Mouse (Mus musculus) intestine, postnatal 0 days (tissue): ENCODE data around the gene Tspan9. TPM values are rescaled to one million over a fixed set of nuclear protein-coding genes. Genes with fewer than 3 reads are reported as not detected.

Experiments used
- ATAC-seq: fragments of 200-750 bp; cut with Nextera tagmentation; 2 replicates; pipeline ENCODE4 v1.8.0; 2017; ENCODE audit warnings: mild to moderate bottlenecking, moderate TSS enrichment, moderate library complexity
- H3K27ac ChIP-seq: fragments of 300-500 bp; sonication (generic); 2 replicates; pipeline ENCODE4 v1.5.1; 2014; ENCODE audit warnings: mild to moderate bottlenecking, low read depth, low read length, moderate library complexity
- H3K27me3 ChIP-seq: fragments of 300-500 bp; sonication (generic); replicated peaks from 2 replicates; pipeline ENCODE4 v1.6.1; 2014; ENCODE audit warnings: low read length, mixed read lengths; ENCODE audit not compliant: control insufficient read depth, insufficient read depth
- H3K36me3 ChIP-seq: fragments of 300-500 bp; sonication (generic); 2 replicates; pipeline ENCODE4 v1.6.1; 2014; ENCODE audit warnings: mild to moderate bottlenecking, moderate library complexity; ENCODE audit not compliant: control insufficient read depth, insufficient read depth
- H3K4me1 ChIP-seq: fragments of 300-500 bp; sonication (generic); replicated peaks from 2 replicates; pipeline ENCODE4 v1.6.1; 2014; ENCODE audit warnings: antibody characterized with exemption, low read length, mixed read lengths; ENCODE audit not compliant: control insufficient read depth, insufficient read depth
- H3K4me2 ChIP-seq: fragments of 300-500 bp; sonication (generic); replicated peaks from 2 replicates; pipeline ENCODE4 v1.6.1; 2014; ENCODE audit warnings: low read depth, mild to moderate bottlenecking, moderate library complexity
- H3K4me3 ChIP-seq: fragments of 300-500 bp; sonication (generic); 2 replicates; pipeline ENCODE4 v1.5.1; 2014; ENCODE audit warnings: low read depth, low read length
- H3K9ac ChIP-seq: fragments of 300-500 bp; sonication (generic); 2 replicates; pipeline ENCODE4 v1.6.1; 2014; ENCODE audit warnings: mild to moderate bottlenecking, low read depth, low read length
- H3K9me3 ChIP-seq: fragments of 300-500 bp; sonication (generic); 2 replicates; pipeline ENCODE4 v1.6.1; 2016; ENCODE audit warnings: mixed run types; ENCODE audit not compliant: control insufficient read depth
- CTCF ChIP-seq: sonication (generic); IDR thresholded peaks from 2 replicates; pipeline ENCODE4 v1.5.1; 2016; ENCODE audit warnings: low read depth, mild to moderate bottlenecking, control low read depth, antibody characterized with exemption, moderate library complexity
- WGBS: fragments of 180-500 bp; shearing (Covaris S2); extraction: QIAGEN DNeasy Blood & Tissue Kit; methylation state at CpG from one replicate; pipeline ENCODE4 v1.1.7; 2014; 5-methylcytosine and 5-hydroxymethylcytosine counted together
- polyA plus RNA-seq: library from polyadenylated mRNA; unstranded; fragments of >200 nt; fragmentation: Nextera tagmentation; extraction: Ambion mirVana; gene quantifications from 2 replicates; pipeline ENCODE4 v1.2.1, GENCODE M21; 2015

Gene Tspan9
- polyA plus RNA-seq, 1 experiment from 2014 or later = 55.5 TPM

DNA sequence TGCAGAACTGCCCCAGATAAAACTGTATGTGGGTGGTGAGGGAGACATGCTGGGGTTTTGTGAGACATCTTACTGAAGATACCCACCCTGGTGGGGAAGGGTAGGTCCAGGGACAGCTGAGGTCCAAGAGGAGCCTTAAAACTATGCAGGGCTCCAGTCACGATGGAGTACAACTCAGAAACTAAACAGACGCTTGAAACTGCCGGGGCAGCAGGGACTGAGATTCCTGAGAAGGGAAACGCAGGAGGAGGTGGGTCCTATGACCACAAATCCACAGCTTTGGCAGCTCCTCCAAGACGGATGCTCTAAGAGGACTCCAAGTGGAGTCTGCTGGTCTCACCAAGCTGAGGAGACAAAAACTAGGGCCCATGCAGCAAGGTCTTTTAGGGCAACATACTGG lies 21.3 kb downstream of the Tspan9 start:
- H3K4me2 ChIP-seq = no peak overlapping the region
- no peaks in the 10 kb centered on the region for H3K27me3 ChIP-seq
- no peaks in the 10 kb centered on the region for H3K36me3 ChIP-seq
- H3K9ac ChIP-seq = no peak overlapping the region
- H3K27ac ChIP-seq = no peak overlapping the region
- no peak overlapping the region for H3K4me3 ChIP-seq
- ATAC-seq = no peak
- WGBS = 58% methylated on average over 5 of the region's 5 CpGs
- H3K4me1 ChIP-seq = 0 out of 2 replicates have a peak, but pooled peaks cover 5% of the 10 kb centered on the region
- H3K9me3 ChIP-seq = no peaks in the 10 kb centered on the region
- TF ChIP-seq CTCF = no peak

DNA sequence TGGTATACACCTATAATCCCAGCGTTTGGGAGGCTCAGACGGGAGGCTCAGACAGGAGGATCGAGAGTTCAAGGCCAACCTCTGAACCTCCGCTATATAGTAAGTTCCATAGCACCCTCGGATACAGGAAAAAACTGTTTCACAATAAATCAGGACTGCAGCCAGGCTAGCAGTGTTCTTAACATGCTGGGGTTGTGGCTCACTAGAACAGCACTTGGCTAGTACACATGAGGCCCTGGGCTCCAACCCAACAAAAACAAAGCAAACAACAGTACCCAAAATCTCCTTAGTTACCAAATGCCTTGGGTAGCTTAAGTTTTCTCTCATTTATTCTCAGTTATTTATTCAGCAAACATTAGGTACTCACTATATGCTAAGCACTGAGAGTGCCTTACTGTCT lies 21.7 kb downstream of the Tspan9 start:
- Histone ChIP-seq H3K4me1 (0 out of 2 replicates have a peak, but pooled peaks cover 5% of the 10 kb centered on the region), H3K4me3 (no peak overlapping the region), H3K27ac (no peak overlapping the region), H3K9ac (no peak overlapping the region), H3K27me3 (no peaks in the 10 kb centered on the region), H3K9me3 (no peaks in the 10 kb centered on the region), H3K36me3 (no peaks in the 10 kb centered on the region), H3K4me2 (no peak overlapping the region)
- TF ChIP-seq CTCF = no peak
- ATAC-seq = no peak
- WGBS = 71% methylated on average over 5 of the region's 5 CpGs

DNA sequence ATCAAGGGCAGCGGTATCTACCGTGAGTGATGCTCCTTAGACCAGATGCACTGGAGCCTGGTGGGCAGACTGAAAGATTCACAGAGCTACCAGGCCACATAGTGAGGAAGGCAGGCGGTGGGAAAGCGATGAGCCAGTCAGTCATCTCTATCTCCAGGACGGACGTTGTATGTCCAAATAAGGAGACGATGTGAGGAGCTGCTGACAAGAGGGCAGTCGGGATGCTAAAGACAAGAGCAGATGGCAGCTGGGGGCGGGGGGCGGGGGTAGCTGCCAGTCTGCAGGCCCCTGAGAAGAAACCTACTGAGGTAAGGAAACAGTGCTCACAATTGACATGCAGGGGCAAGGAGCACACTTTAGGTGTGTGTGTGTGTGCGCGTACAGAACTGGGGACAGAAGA lies 22.6 kb downstream of the Tspan9 start:
- Histone ChIP-seq H3K27ac (peak overlapping the region; percentile 41; the same call in 1 of the 2 replicates), H3K36me3 (no peaks in the 10 kb centered on the region; the same call in 1 of the 2 replicates), H3K4me1 (0 out of 2 replicates have a peak, but pooled peaks cover 5% of the 10 kb centered on the region), H3K9ac (no peak overlapping the region), H3K4me3 (no peak overlapping the region), H3K27me3 (no peaks in the 10 kb centered on the region), H3K4me2 (no peak overlapping the region), H3K9me3 (no peaks in the 10 kb centered on the region)
- no peak for TF ChIP-seq CTCF
- 75% methylated on average over 12 of the region's 12 CpGs for WGBS
- ATAC-seq = no peak

DNA sequence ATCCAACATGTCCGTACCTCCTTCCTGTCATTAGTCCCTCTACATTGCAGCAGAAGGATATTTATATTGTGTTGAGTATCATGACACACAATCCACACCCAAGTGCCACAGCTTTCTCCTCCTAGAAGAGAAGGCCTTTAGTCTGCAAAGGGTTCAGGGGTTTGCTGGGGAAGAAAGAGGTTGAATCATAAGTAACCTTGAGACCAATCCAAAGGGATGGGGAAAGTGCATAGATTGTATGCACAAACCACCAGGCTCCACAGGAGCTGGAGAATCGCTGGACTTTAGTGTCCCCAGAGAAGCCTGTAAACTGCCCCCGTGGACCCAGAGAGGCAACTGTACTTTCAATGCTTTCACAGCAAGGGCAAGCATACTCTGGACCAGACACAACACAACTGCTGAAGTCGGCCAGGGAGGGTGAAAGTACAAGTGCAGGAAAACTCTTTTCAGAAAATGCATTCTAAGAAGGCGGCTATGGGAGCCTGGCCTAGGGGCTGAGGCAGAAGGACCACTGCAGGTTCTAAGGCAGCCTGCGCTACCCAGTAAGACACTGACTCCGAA lies 24.6 kb downstream of the Tspan9 start:
- ATAC-seq = no peak
- no peak overlapping the region for H3K4me2 ChIP-seq
- no peaks in the 10 kb centered on the region for H3K4me1 ChIP-seq
- TF ChIP-seq CTCF = no peak
- no peak overlapping the region for H3K9ac ChIP-seq
- 89% methylated on average over 7 of the region's 7 CpGs for WGBS
- no peaks in the 10 kb centered on the region for H3K9me3 ChIP-seq
- H3K27ac ChIP-seq = no peak overlapping the region
- no peaks in the 10 kb centered on the region for H3K27me3 ChIP-seq
- peaks cover 4% of the 10 kb centered on the region; the same call in 1 of the 2 replicates for H3K36me3 ChIP-seq
- H3K4me3 ChIP-seq = no peak overlapping the region

DNA sequence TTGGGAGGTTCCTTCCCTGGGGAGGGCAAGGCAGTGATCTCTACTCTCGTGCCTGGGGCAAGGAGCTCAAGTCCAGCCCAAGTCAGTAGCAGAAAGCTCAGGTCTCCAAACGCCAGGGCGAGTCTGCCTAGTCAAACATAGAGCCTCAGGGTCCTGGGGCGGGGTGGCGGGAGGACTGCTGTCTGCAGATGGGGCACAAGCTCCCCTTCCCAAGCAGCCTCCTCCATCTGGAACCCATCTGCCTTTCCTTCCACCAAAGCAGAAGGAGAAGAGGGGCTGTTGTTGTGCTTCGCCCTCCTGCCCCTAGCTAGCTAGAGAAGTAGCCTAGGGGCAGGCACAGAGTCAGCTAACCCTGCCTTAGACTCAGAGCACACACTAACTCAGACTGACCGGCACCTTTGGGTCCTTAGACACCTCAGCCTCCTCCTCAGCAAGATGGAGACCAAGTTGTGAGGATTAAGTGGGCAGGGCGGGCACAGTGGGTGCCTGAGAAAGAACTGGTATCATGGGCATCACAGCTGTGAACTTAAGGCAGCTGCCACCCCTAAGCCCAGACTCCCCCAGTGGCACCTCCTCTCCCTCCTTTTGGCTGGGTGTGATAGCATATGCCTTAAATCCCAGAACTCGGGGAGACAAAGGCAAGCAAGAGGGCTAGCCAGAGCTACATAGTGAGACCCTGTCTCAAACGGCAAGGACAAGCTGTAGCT lies 26.4 kb downstream of the Tspan9 start:
- Histone ChIP-seq H3K4me3 (no peak overlapping the region), H3K9me3 (no peaks in the 10 kb centered on the region), H3K27me3 (no peaks in the 10 kb centered on the region), H3K4me1 (no peaks in the 10 kb centered on the region), H3K4me2 (no peak overlapping the region), H3K27ac (no peak overlapping the region), H3K36me3 (peaks cover 4% of the 10 kb centered on the region; the same call in 1 of the 2 replicates), H3K9ac (no peak overlapping the region)
- ATAC-seq = no peak
- 63% methylated on average over 10 of the region's 10 CpGs for WGBS
- no peak for TF ChIP-seq CTCF

DNA sequence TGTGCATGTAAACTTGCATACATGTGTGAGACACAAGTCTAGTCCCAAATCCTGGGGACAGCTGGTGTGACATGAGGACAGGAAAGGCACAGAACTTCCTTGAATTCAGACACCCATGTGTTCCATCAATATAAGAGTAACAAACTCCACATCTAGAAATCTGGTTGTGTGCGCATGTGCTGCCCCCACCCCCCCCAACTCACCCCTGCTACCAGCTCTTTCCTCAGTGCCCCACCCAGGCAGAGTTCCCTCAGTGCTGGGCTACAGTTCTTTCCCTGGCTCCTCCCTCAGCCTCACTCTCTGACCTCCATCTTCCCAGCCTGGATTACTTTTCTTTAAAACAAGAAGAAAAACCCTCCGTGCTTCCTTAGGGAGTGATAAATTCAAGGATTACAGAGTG lies 27.1 kb downstream of the Tspan9 start:
- no peak overlapping the region for H3K4me3 ChIP-seq
- TF ChIP-seq CTCF = no peak
- H3K9me3 ChIP-seq = no peaks in the 10 kb centered on the region
- H3K36me3 ChIP-seq = peaks cover 4% of the 10 kb centered on the region; the same call in 1 of the 2 replicates
- ATAC-seq = no peak
- H3K4me2 ChIP-seq = no peak overlapping the region
- H3K4me1 ChIP-seq = no peaks in the 10 kb centered on the region
- no peaks in the 10 kb centered on the region for H3K27me3 ChIP-seq
- H3K9ac ChIP-seq = no peak overlapping the region
- H3K27ac ChIP-seq = no peak overlapping the region
- WGBS = 61% methylated on average over 2 of the region's 2 CpGs
